Mouse (Mus musculus) forebrain, embryonic 11.5 days (tissue): ENCODE results near the gene Dcn. TPM values are rescaled to one million over a fixed set of nuclear protein-coding genes. Genes with fewer than 3 reads are reported as not detected.

ENCODE experiments used
- ATAC-seq: fragments of 200-750 bp; cut with Nextera tagmentation; replicated peaks from 2 replicates; pipeline ENCODE4 v1.8.0; 2017; ENCODE audit warnings: moderate TSS enrichment; ENCODE audit not compliant: low FRiP score
- DNase-seq: peaks from one replicate; pipeline ENCODE4 v3.0.0-alpha.2; 2017; ENCODE audit warnings: low spot score
- H3K27ac ChIP-seq: fragments of 300-500 bp; sonication (generic); 2 replicates; pipeline ENCODE4 v1.5.1; 2014; ENCODE audit warnings: low read depth, low read length
- H3K27me3 ChIP-seq: fragments of 300-500 bp; sonication (generic); 2 replicates; pipeline ENCODE4 v1.6.1; 2014; ENCODE audit warnings: mild to moderate bottlenecking, low read length, mixed read lengths; ENCODE audit not compliant: control insufficient read depth, insufficient read depth
- H3K36me3 ChIP-seq: fragments of 300-500 bp; sonication (generic); 2 replicates; pipeline ENCODE4 v1.6.1; 2014; ENCODE audit warnings: mild to moderate bottlenecking, low read length, moderate library complexity, mixed read lengths; ENCODE audit not compliant: control insufficient read depth, insufficient read depth
- H3K4me1 ChIP-seq: fragments of 300-500 bp; sonication (generic); replicated peaks from 2 replicates; pipeline ENCODE4 v1.6.1; 2014; ENCODE audit warnings: low read length, mixed read lengths; ENCODE audit not compliant: control insufficient read depth, insufficient read depth
- H3K4me2 ChIP-seq: fragments of 300-500 bp; sonication (generic); 2 replicates; pipeline ENCODE4 v1.6.1; 2014; ENCODE audit warnings: low read depth, mild to moderate bottlenecking, low read length, moderate library complexity, mixed read lengths; ENCODE audit not compliant: severe bottlenecking
- H3K4me3 ChIP-seq: fragments of 300-500 bp; sonication (generic); 2 replicates; pipeline ENCODE4 v1.5.1; 2014; ENCODE audit warnings: low read depth, low read length
- H3K9ac ChIP-seq: fragments of 300-500 bp; sonication (generic); 2 replicates; pipeline ENCODE4 v1.6.1; 2014; ENCODE audit warnings: low read length
- H3K9me3 ChIP-seq: fragments of 300-500 bp; sonication (generic); 2 replicates; pipeline ENCODE4 v1.6.1; 2016; ENCODE audit warnings: low read length, mixed read lengths; ENCODE audit not compliant: control insufficient read depth
- WGBS: fragments of 180-500 bp; shearing (Covaris S2); extraction: QIAGEN DNeasy Blood & Tissue Kit; methylation state at CpG from one replicate; pipeline ENCODE4 v1.1.7; 2014; 5-methylcytosine and 5-hydroxymethylcytosine counted together
- polyA plus RNA-seq: library from polyadenylated mRNA; unstranded; fragments of >200 nt; fragmentation: Nextera tagmentation; extraction: Ambion mirVana; gene quantifications from 2 replicates; pipeline ENCODE4 v1.2.1, GENCODE M21; 2014

Dcn gene
- polyA plus RNA-seq, 1 experiment from 2014 or later = 15.1 TPM

- no peaks in the 10 kb centered on the region for H3K4me1 ChIP-seq
- H3K27ac ChIP-seq = no peak overlapping the region
- H3K27me3 ChIP-seq = no peaks in the 10 kb centered on the region
- H3K4me3 ChIP-seq = no peak overlapping the region
- no peaks in the 10 kb centered on the region for H3K9me3 ChIP-seq
- H3K4me2 ChIP-seq = no peak overlapping the region
- no peak overlapping the region for H3K9ac ChIP-seq
- no peaks in the 10 kb centered on the region for H3K36me3 ChIP-seq
- DNase-seq (no peak), ATAC-seq (no peak)
- WGBS = 75% methylated on average over 3 of the region's 3 CpGs
Observed at GRCm38 (mm10) chr10:97469411-97470140, 9.8 kb upstream of the Dcn start.

- ATAC-seq (no peak), DNase-seq (no peak)
- WGBS = 77% methylated on average over 6 of the region's 6 CpGs
- H3K27me3 ChIP-seq = no peaks in the 10 kb centered on the region
- H3K36me3 ChIP-seq = no peaks in the 10 kb centered on the region
- no peak overlapping the region for H3K27ac ChIP-seq
- no peak overlapping the region for H3K9ac ChIP-seq
- H3K4me2 ChIP-seq = no peak overlapping the region
- no peak overlapping the region for H3K4me3 ChIP-seq
- H3K4me1 ChIP-seq = no peaks in the 10 kb centered on the region; the same call in none of the 2 replicates
- H3K9me3 ChIP-seq = no peaks in the 10 kb centered on the region
Observed at GRCm38 (mm10) chr10:97475460-97475859, 3.9 kb upstream of the Dcn start.

GRCm38 (mm10) chr10:97478259-97478658 is 1.1 kb upstream of the Dcn start:
- WGBS = 33% methylated on average over 3 of the region's 3 CpGs
- H3K27ac ChIP-seq = no peak overlapping the region
- ATAC-seq = no peak
- H3K9ac ChIP-seq = no peak overlapping the region
- no peak for DNase-seq
- H3K36me3 ChIP-seq = no peaks in the 10 kb centered on the region
- H3K4me2 ChIP-seq = no peak overlapping the region
- H3K27me3 ChIP-seq = no peaks in the 10 kb centered on the region
- no peak overlapping the region for H3K4me3 ChIP-seq
- H3K9me3 ChIP-seq = no peaks in the 10 kb centered on the region
- no peaks in the 10 kb centered on the region; the same call in none of the 2 replicates for H3K4me1 ChIP-seq

GRCm38 (mm10) chr10:97482150-97482549 is 2.7 kb downstream of the Dcn start:
- H3K27ac ChIP-seq = no peak overlapping the region
- H3K27me3 ChIP-seq = no peaks in the 10 kb centered on the region
- no peak overlapping the region for H3K4me3 ChIP-seq
- H3K4me2 ChIP-seq = no peak overlapping the region
- no peaks in the 10 kb centered on the region for H3K9me3 ChIP-seq
- DNase-seq (no peak), ATAC-seq (no peak)
- 81% methylated on average over 5 of the region's 5 CpGs for WGBS
- H3K4me1 ChIP-seq = no peaks in the 10 kb centered on the region; the same call in none of the 2 replicates
- H3K9ac ChIP-seq = no peak overlapping the region
- no peaks in the 10 kb centered on the region for H3K36me3 ChIP-seq

- ATAC-seq (no peak), DNase-seq (no peak)
- H3K9ac ChIP-seq = no peak overlapping the region
- no peaks in the 10 kb centered on the region for H3K27me3 ChIP-seq
- no peaks in the 10 kb centered on the region for H3K9me3 ChIP-seq
- no peak overlapping the region for H3K4me3 ChIP-seq
- no peaks in the 10 kb centered on the region; the same call in 1 of the 2 replicates for H3K4me1 ChIP-seq
- H3K36me3 ChIP-seq = no peaks in the 10 kb centered on the region
- H3K27ac ChIP-seq = no peak overlapping the region
- 91% methylated on average over 2 of the region's 2 CpGs for WGBS
- H3K4me2 ChIP-seq = no peak overlapping the region
Observed at GRCm38 (mm10) chr10:97484049-97484448, 4.6 kb downstream of the Dcn start.

GRCm38 (mm10) chr10:97485151-97485550 is 5.7 kb downstream of the Dcn start:
- 89% methylated on average over 2 of the region's 2 CpGs for WGBS
- H3K4me3 ChIP-seq = no peak overlapping the region
- no peak overlapping the region for H3K4me2 ChIP-seq
- ATAC-seq (no peak), DNase-seq (no peak)
- H3K4me1 ChIP-seq = no peaks in the 10 kb centered on the region
- H3K27ac ChIP-seq = no peak overlapping the region
- no peaks in the 10 kb centered on the region for H3K27me3 ChIP-seq
- no peaks in the 10 kb centered on the region for H3K9me3 ChIP-seq
- no peaks in the 10 kb centered on the region for H3K36me3 ChIP-seq
- no peak overlapping the region for H3K9ac ChIP-seq

- H3K4me1 ChIP-seq = no peaks in the 10 kb centered on the region
- H3K4me3 ChIP-seq = no peak overlapping the region
Observed at GRCm38 (mm10) chr10:97486085-97486484, 6.7 kb downstream of the Dcn start.

GRCm38 (mm10) chr10:97487269-97487989 is 8.0 kb downstream of the Dcn start:
- Histone ChIP-seq H3K27me3 (no peaks in the 10 kb centered on the region), H3K9ac (no peak overlapping the region), H3K36me3 (no peaks in the 10 kb centered on the region), H3K9me3 (no peaks in the 10 kb centered on the region), H3K27ac (no peak overlapping the region), H3K4me3 (no peak overlapping the region), H3K4me2 (no peak overlapping the region), H3K4me1 (no peaks in the 10 kb centered on the region)
- DNase-seq (no peak), ATAC-seq (no peak)
- WGBS = 91% methylated on average over 6 of the region's 6 CpGs

More at GRCm38 (mm10) chr10:97486085-97486484, 6.7 kb downstream of the Dcn start:
- Histone ChIP-seq H3K9ac (no peak overlapping the region), H3K27me3 (no peaks in the 10 kb centered on the region), H3K4me2 (no peak overlapping the region), H3K9me3 (no peaks in the 10 kb centered on the region), H3K27ac (no peak overlapping the region), H3K36me3 (no peaks in the 10 kb centered on the region)
- ATAC-seq (no peak), DNase-seq (no peak)
